ENCODE assay signal across 20 mouse cellular contexts in genomic region chr1:68155253-68155652, GRCm38 (mm10).
"Had no signal": no experiment of that assay in that cellular context is flagged by ENCODE, and none has a peak within 500 bp of the region (broad histone marks: within the 10 kb centered on the region; RNA-seq: fewer than 3 reads in every experiment).

No protein-coding gene starts in this region.

- H3K9me3 ChIP-seq: liver, embryonic 13.5 days; neural tube, embryonic 13.5 days had no signal

- ATAC-seq: intestine, postnatal 0 days had no signal

- H3K4me2 ChIP-seq: liver, embryonic 13.5 days; neural tube, embryonic 13.5 days had no signal

- H3K9ac ChIP-seq: liver, embryonic 13.5 days; neural tube, embryonic 13.5 days had no signal

- H3K4me3 ChIP-seq: layer of hippocampus, adult 2 months; left cerebral cortex, adult 2 months; liver, embryonic 13.5 days; myocyte; neural tube, embryonic 13.5 days had no signal

- H3K4me1 ChIP-seq: liver, embryonic 13.5 days had no signal

- H3K27me3 ChIP-seq: liver, embryonic 13.5 days; neural tube, embryonic 13.5 days had no signal

- H3K36me3 ChIP-seq: liver, embryonic 13.5 days; neural tube, embryonic 13.5 days had no signal

- DNase-seq: kidney, adult 2 months; kidney, postnatal 25 days; layer of hippocampus, adult 9-11 months; liver, embryonic 13.5 days; lung, adult 2 months; lung, postnatal 14 days; lung, postnatal 4 days; right cerebral cortex, adult 18-20 months; right cerebral cortex, postnatal 14 days; right cerebral cortex, postnatal 4 days; thymus, adult 2 months; thymus, postnatal 14 days; thymus, postnatal 4 days had no signal

- H3K27ac ChIP-seq: kidney, postnatal 0 days; layer of hippocampus, adult 2 months; left cerebral cortex, adult 2 months; liver, embryonic 13.5 days; neural tube, embryonic 13.5 days; stomach, postnatal 0 days had no signal
